12 mouse cellular contexts compared by ENCODE assay signal in genomic region chr10:60290026-60290738, GRCm38 (mm10). TPM values are rescaled to one million over a fixed set of nuclear protein-coding genes. Genes with fewer than 3 reads are reported as not detected.
A peak's percentile ranks its signal among the peaks of the same experiment; 100 is the strongest.
DNase-seq lines count a peak whose midpoint lies in the region; ATAC-seq and TF ChIP-seq lines count a peak whose summit lies in the region.
"Had no signal": no experiment of that assay in that cellular context is flagged by ENCODE, and none has a peak within 500 bp of the region (broad histone marks: within the 10 kb centered on the region; RNA-seq: fewer than 3 reads in every experiment).

No protein-coding gene starts in this region.

- H3K9ac ChIP-seq in kidney, embryonic 14.5 days (ENCODE audit: low read depth, low read length) = no peak overlapping the region
- no peak overlapping the region; the same call in 1 of the 2 replicates for H3K9ac ChIP-seq in liver, embryonic 14.5 days (replicated peaks)

- no peak for TF ChIP-seq EP300 in liver, embryonic 14.5 days (IDR thresholded peaks at IDR 0.05; ENCODE audit: low read depth)

- ATAC-seq in kidney, embryonic 14.5 days (ENCODE audit: low FRiP score, low TSS enrichment) = no peak
- ATAC-seq in CD4-positive, CD25-positive, alpha-beta regulatory T cell, adult 4 months = peak; percentile 14
- ATAC-seq in liver, embryonic 14.5 days (ENCODE audit: insufficient read depth) = peak; percentile 51; the same call in 1 of the 2 replicates
- ATAC-seq: Patski had no signal

- no peaks in the 10 kb centered on the region for H3K27me3 ChIP-seq in kidney, embryonic 14.5 days (ENCODE audit: control insufficient read depth, insufficient read depth, low read length)
- H3K27me3 ChIP-seq in liver, embryonic 14.5 days (ENCODE audit: control insufficient read depth, insufficient read depth, low read length) = no peaks in the 10 kb centered on the region
- H3K27me3 ChIP-seq: Patski had no signal

- no peak overlapping the region for H3K4me3 ChIP-seq in kidney, embryonic 14.5 days (ENCODE audit: low read length)
- peak overlapping the region in 1 of 2 experiments; percentile 2; a peak in 1 of 4 replicates for H3K4me3 ChIP-seq in liver, embryonic 14.5 days (ENCODE audit: insufficient read depth in 1 of 2, low read depth in 2 of 2, low read length in 2 of 2)

- peak overlapping the region; percentile 4; the same call in 1 of the 2 replicates for H3K4me2 ChIP-seq in kidney, embryonic 14.5 days (replicated peaks; ENCODE audit: low read depth, low read length)
- H3K4me2 ChIP-seq in liver, embryonic 14.5 days (ENCODE audit: low read depth) = peak overlapping the region; percentile 49

- peaks cover 30% of the 10 kb centered on the region for H3K36me3 ChIP-seq in kidney, embryonic 14.5 days (ENCODE audit: control insufficient read depth, insufficient read depth, low read length)
- peaks cover 13% of the 10 kb centered on the region for H3K36me3 ChIP-seq in liver, embryonic 14.5 days (replicated peaks; ENCODE audit: control insufficient read depth, insufficient read depth, low read depth)

- no peak for DNase-seq in kidney, adult 8-10 months
- peak; percentile 16 for DNase-seq in T-cell, adult 2 months (ENCODE audit: low spot score)
- peak in 2 of 3 experiments; percentile 22 to 30 for DNase-seq in liver, embryonic 14.5 days (ENCODE audit: low read depth in 3 of 3, low spot score in 3 of 3)
- DNase-seq in lung, postnatal 36 days = no peak
- no peak for DNase-seq in embryo, embryonic 10 days (ENCODE audit: low spot score)
- no peak for DNase-seq in adrenal gland, adult 8-10 months
- DNase-seq: cerebellum, adult 2 months; gastrocnemius, postnatal 36 days; right cerebral cortex, postnatal 14 days had no signal

- no peak for TF ChIP-seq CTCF in liver, embryonic 14.5 days (IDR thresholded peaks at IDR 0.05; ENCODE audit: low read depth)

- H3K9me3 ChIP-seq in kidney, embryonic 14.5 days (ENCODE audit: control insufficient read depth, low read length) = no peaks in the 10 kb centered on the region
- H3K9me3 ChIP-seq in liver, embryonic 14.5 days (ENCODE audit: control insufficient read depth, low read length) = no peaks in the 10 kb centered on the region

- 36% methylated on average over 7 of the region's 7 CpGs for WGBS in kidney, embryonic 14.5 days
- 8% methylated on average over 7 of the region's 7 CpGs for WGBS in liver, embryonic 14.5 days (ENCODE audit: insufficient replicate concordance)

- peaks cover 23% of the 10 kb centered on the region for H3K4me1 ChIP-seq in kidney, embryonic 14.5 days (ENCODE audit: control insufficient read depth, insufficient read depth, low read length)
- peaks cover 24 to 40% of the 10 kb centered on the region in 2 experiments for H3K4me1 ChIP-seq in liver, embryonic 14.5 days (replicated peaks; ENCODE audit: control insufficient read depth in 2 of 2, insufficient read depth in 2 of 2, low read length in 1 of 2)

- H3K27ac ChIP-seq in kidney, embryonic 14.5 days (ENCODE audit: low read depth, low read length) = no peak overlapping the region
- H3K27ac ChIP-seq in liver, embryonic 14.5 days = peak overlapping the region; percentile 6

RNA-seq across cellular contexts. Expression of gene Psap, which starts 12.8 kb away (rescaled TPM):
- 69.5 and 122 TPM in 2 replicates for polyA plus RNA-seq in kidney, embryonic 14.5 days (2014; fragmentation: Nextera tagmentation; extraction: Ambion mirVana)
- 100 to 1,000 TPM in 1 of 2 experiments, 10 to 100 TPM in 1; 89.0 to 427 TPM for polyA plus RNA-seq in CD4-positive, CD25-positive, alpha-beta regulatory T cell, adult 4 months (2017; shearing (Covaris generic))
- 146 and 172 TPM in 2 replicates for polyA plus RNA-seq in liver, embryonic 14.5 days (2012; rRNA removed)
- polyA plus RNA-seq in liver, embryonic 14.5 days (2014; fragmentation: Nextera tagmentation; extraction: Ambion mirVana) = 45.6 and 46.0 TPM in 2 replicates
- 1,000 to 10,000 TPM; 1,117 to 1,520 (median 1,260) TPM for total RNA-seq in adrenal gland, adult 8-10 months (2022)

RNA-seq across cellular contexts. Expression of gene Vsir, which starts 56.5 kb away (rescaled TPM):
- polyA plus RNA-seq in kidney, embryonic 14.5 days (2014; fragmentation: Nextera tagmentation; extraction: Ambion mirVana) = 2.2 and 4.6 TPM in 2 replicates
- polyA plus RNA-seq in CD4-positive, CD25-positive, alpha-beta regulatory T cell, adult 4 months (2017; shearing (Covaris generic)) = 100 to 1,000 TPM; 171 to 206 TPM
- 6.9 and 8.8 TPM in 2 replicates for polyA plus RNA-seq in liver, embryonic 14.5 days (2012; rRNA removed)
- polyA plus RNA-seq in liver, embryonic 14.5 days (2014; fragmentation: Nextera tagmentation; extraction: Ambion mirVana) = 6.2 and 6.6 TPM in 2 replicates
- 10 to 100 TPM; 14.4 to 33.1 (median 23.2) TPM for total RNA-seq in adrenal gland, adult 8-10 months (2022)

Comparison
In these comparisons a context has a peak if more than half of its experiments do, and no peak if none do; other contexts are left out.
1. DNase-seq: peak in T-cell, adult 2 months (single experiment) and liver, embryonic 14.5 days (2 of 3); none in kidney, adult 8-10 months (0 of 2), lung, postnatal 36 days (single experiment), embryo, embryonic 10 days (single experiment) and adrenal gland, adult 8-10 months (single experiment).
2. RNA of gene Vsir, which starts 56.5 kb away (polyA plus RNA-seq): 171 to 206 TPM in CD4-positive, CD25-positive, alpha-beta regulatory T cell, adult 4 months; 6.2 to 8.8 TPM in liver, embryonic 14.5 days and 2.2 to 4.6 TPM in kidney, embryonic 14.5 days; every median in the first group is over 10 times any median in the second.